Mouse (Mus musculus): ENCODE results near the gene 3110018I06Rik.

- TF ChIP-seq CTCF (IDR thresholded peaks at IDR 0.05; ENCODE audit: borderline replicate concordance, insufficient read depth, low read depth, low read length) (no peak), POLR2A (IDR thresholded peaks at IDR 0.05; ENCODE audit: borderline replicate concordance, insufficient read depth, low read length) (no peak)
Measured at GRCm38 (mm10) chr12:107516265-107517217, 28.1 kb downstream of the 3110018I06Rik start.

Measured in cerebellum, adult 2 months (tissue).